Mouse (Mus musculus) layer of hippocampus, adult 6 months (tissue): ENCODE measurements around the gene Zfp867. TPM values are rescaled to one million over a fixed set of nuclear protein-coding genes. Genes with fewer than 3 reads are reported as not detected.

ENCODE experiments used
- long read RNA-seq, 2 experiments: library from polyadenylated mRNA; unstranded; transcript quantifications; one replicate each; pipeline ENCODE4 v2.0.0; 2019 to 2020
- polyA plus RNA-seq: library from polyadenylated mRNA; unstranded; fragments of <200 nt; fragmentation: Nextera tagmentation; gene quantifications from 2 replicates; pipeline ENCODE4 v1.2.3, GENCODE M21; 2021

The Zfp867 gene
- 2.7 and 2.9 TPM in 2 replicates for polyA plus RNA-seq
- long read RNA-seq, experiment 1, partial matches to known transcripts, result 0 of 3 reads
- long read RNA-seq, experiment 1, other reads (novel, unspliced or antisense), result 0 of 3 reads
- long read RNA-seq, experiment 2, transcript Zfp867-201 (4 exons, 3,412 nt), result major isoform, 12 of 15 reads
- long read RNA-seq, experiment 2, partial matches to known transcripts, result 0 of 15 reads
- long read RNA-seq, experiment 2, other reads (novel, unspliced or antisense), result 3 of 15 reads

DNA sequence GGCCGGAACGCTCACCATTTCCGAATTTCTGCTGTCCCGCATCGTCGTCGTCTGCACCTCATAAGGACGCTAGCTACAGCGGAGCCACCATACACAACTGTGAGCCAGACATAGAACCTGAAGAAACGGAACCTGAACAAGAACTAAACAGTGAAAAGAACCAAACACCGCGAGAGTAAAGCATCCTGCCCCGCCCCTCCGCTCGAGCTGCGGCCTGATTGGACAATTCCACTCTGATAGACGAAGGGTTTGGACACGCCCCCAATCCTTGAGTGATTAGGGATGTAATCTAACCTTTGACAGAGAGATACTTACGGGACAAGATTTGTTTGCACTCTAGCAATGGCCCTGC, at the start of gene Zfp867:
Gene Zfp867 (minus strand): TSS at position 149 of the 352 bp plus-strand sequence.

DNA sequence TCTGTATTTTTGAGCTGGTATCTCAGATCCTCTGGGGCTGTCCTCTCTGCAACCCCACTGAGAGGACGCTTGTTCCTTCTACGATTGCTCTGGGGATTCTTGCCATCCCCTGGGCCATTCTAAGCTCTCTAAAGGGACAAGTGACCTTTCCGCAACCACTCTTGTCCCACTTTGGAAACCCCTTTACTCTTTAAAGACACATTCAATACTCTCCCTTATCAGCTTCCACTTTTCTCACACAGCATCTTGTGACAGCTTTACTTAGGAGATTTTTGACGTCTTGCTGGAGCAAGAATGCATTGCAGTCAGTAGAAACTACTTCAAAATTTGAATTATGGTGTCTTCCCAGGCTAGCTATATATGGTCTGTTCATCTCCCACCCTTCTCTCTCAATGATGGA, 21.2 kb downstream of the Zfp867 start, which contains the start of gene Snap47:
Gene Snap47 (minus strand): TSS at position 101 of the 400 bp plus-strand sequence.

DNA sequence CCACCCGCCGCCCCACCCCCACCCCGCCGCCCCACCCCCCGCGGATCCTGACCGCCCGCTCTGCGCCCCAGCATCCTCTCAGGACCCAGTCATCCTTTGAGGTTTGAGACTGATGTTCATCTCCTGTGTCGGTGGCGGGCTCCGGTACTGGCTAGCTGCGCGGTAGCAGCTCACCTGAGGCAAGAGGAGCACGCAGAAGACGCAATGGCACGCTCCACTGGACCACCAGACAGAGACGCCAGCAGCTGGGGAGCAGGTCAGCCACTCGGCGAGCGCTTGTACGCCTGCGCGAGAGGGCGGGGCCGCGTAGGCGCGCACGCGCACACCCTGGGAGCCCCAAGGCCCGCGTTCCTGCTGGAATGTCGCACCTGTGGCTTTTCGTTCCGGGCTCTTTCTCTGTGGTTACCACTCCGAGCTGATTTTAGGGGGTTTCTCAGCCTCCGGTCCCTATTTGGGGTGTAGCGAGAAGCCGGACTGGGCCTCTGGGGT, 22.5 kb downstream of the Zfp867 start, which contains the start of gene Jmjd4:
Gene Jmjd4 (plus strand): TSS at position 305 of the 489 bp plus-strand sequence.

Other genes with a start within 250 kb of the Zfp867 start
- gene Arf1, start 244.2 kb downstream of the Zfp867 start, polyA plus RNA-seq, result 572 and 575 TPM in 2 replicates
- 0.05 and 0.08 TPM in 2 replicates for gene Wnt3a, start 181.7 kb downstream of the Zfp867 start, polyA plus RNA-seq
- 0.99 and 1.1 TPM in 2 replicates for gene Wnt9a, start 165.5 kb downstream of the Zfp867 start, polyA plus RNA-seq
- not detected in 2 replicates for gene Prss38, start 96.8 kb downstream of the Zfp867 start, polyA plus RNA-seq
- 6.5 and 7.7 TPM in 2 replicates for gene Jmjd4, start 22.4 kb downstream of the Zfp867 start, polyA plus RNA-seq
- gene Snap47, start 21.3 kb downstream of the Zfp867 start, polyA plus RNA-seq, result 573 and 613 TPM in 2 replicates
- 3.1 and 3.9 TPM in 2 replicates for gene Zkscan17, start 54.3 kb upstream of the Zfp867 start, polyA plus RNA-seq
- 0.29 and 0.38 TPM in 2 replicates for gene Nlrp3, start 69.1 kb upstream of the Zfp867 start, polyA plus RNA-seq
- not detected in 2 replicates for gene Olfr222, start 103.8 kb upstream of the Zfp867 start, polyA plus RNA-seq
- gene Olfr223, start 120.8 kb upstream of the Zfp867 start, polyA plus RNA-seq, result not detected in 2 replicates
- gene Mprip, start 188.8 kb upstream of the Zfp867 start, polyA plus RNA-seq, result 37.9 and 41.4 TPM in 2 replicates